Mouse (Mus musculus): ENCODE measurements around the gene Gm11168. TPM values are rescaled to one million over a fixed set of nuclear protein-coding genes. Genes with fewer than 3 reads are reported as not detected.
"Not testable (repeated sequence)": the region's sequence is repeated elsewhere in the genome, so short reads cannot be mapped to it uniquely, and the experiment has no call there.

Gm11168 gene
- not detected in 2 replicates for polyA plus RNA-seq (2015; fragmentation: Nextera tagmentation; extraction: Ambion mirVana)

GRCm38 (mm10) chr9:3002794-3003396 is at the start of gene Gm11168:
TSS of gene Gm11168 (plus strand) at chr9:3003346.
- H3K4me2 ChIP-seq (ENCODE audit: low read depth, low read length); H3K27ac ChIP-seq (ENCODE audit: low read length); H3K4me1 ChIP-seq (replicated peaks; ENCODE audit: control insufficient read depth, insufficient read depth, low read length); ATAC-seq (ENCODE audit: low read depth); H3K36me3 ChIP-seq (ENCODE audit: control insufficient read depth, insufficient read depth, low read length); H3K27me3 ChIP-seq (ENCODE audit: control insufficient read depth, insufficient read depth, low read depth, low read length); H3K9me3 ChIP-seq (ENCODE audit: control insufficient read depth, low read length); H3K4me3 ChIP-seq (ENCODE audit: low read length); H3K9ac ChIP-seq (ENCODE audit: low read length): not testable (repeated sequence)
- WGBS = 62% methylated on average over 6 of the region's 14 CpGs

- not testable (repeated sequence) for ATAC-seq (ENCODE audit: low read depth); H3K27me3 ChIP-seq (ENCODE audit: control insufficient read depth, insufficient read depth, low read depth, low read length); H3K9me3 ChIP-seq (ENCODE audit: control insufficient read depth, low read length); H3K4me2 ChIP-seq (ENCODE audit: low read depth, low read length); H3K27ac ChIP-seq (ENCODE audit: low read length); H3K4me3 ChIP-seq (ENCODE audit: low read length); H3K36me3 ChIP-seq (ENCODE audit: control insufficient read depth, insufficient read depth, low read length); H3K4me1 ChIP-seq (replicated peaks; ENCODE audit: control insufficient read depth, insufficient read depth, low read length); H3K9ac ChIP-seq (ENCODE audit: low read length)
- WGBS = 65% methylated on average over 12 of the region's 12 CpGs
Observed at GRCm38 (mm10) chr9:3000445-3000972, 2.6 kb upstream of the Gm11168 start, which contains the start of gene Gm10722. TSS of gene Gm10722 (plus strand) at chr9:3000922.

- WGBS = 66% methylated on average over 8 of the region's 8 CpGs
Observed at GRCm38 (mm10) chr9:3001006-3001405, 2.1 kb upstream of the Gm11168 start.

GRCm38 (mm10) chr9:3001948-3002659 is 1.0 kb upstream of the Gm11168 start:
- H3K4me2 ChIP-seq (ENCODE audit: low read depth, low read length); H3K36me3 ChIP-seq (ENCODE audit: control insufficient read depth, insufficient read depth, low read length); H3K27ac ChIP-seq (ENCODE audit: low read length); H3K4me1 ChIP-seq (replicated peaks; ENCODE audit: control insufficient read depth, insufficient read depth, low read length); H3K9me3 ChIP-seq (ENCODE audit: control insufficient read depth, low read length); H3K27me3 ChIP-seq (ENCODE audit: control insufficient read depth, insufficient read depth, low read depth, low read length); H3K9ac ChIP-seq (ENCODE audit: low read length); H3K4me3 ChIP-seq (ENCODE audit: low read length): not testable (repeated sequence)
- ATAC-seq (ENCODE audit: low read depth) = peak; percentile 84
- 53% methylated on average over 8 of the region's 11 CpGs for WGBS

More at GRCm38 (mm10) chr9:3001006-3001405, 2.1 kb upstream of the Gm11168 start:
- not testable (repeated sequence) for H3K27ac ChIP-seq (ENCODE audit: low read length); H3K4me1 ChIP-seq (replicated peaks; ENCODE audit: control insufficient read depth, insufficient read depth, low read length); H3K4me2 ChIP-seq (ENCODE audit: low read depth, low read length); H3K36me3 ChIP-seq (ENCODE audit: control insufficient read depth, insufficient read depth, low read length); H3K4me3 ChIP-seq (ENCODE audit: low read length); ATAC-seq (ENCODE audit: low read depth); H3K9ac ChIP-seq (ENCODE audit: low read length); H3K27me3 ChIP-seq (ENCODE audit: control insufficient read depth, insufficient read depth, low read depth, low read length); H3K9me3 ChIP-seq (ENCODE audit: control insufficient read depth, low read length)

GRCm38 (mm10) chr9:3006179-3006578 is 3.0 kb downstream of the Gm11168 start:
- H3K4me3 ChIP-seq (ENCODE audit: low read length); H3K4me2 ChIP-seq (ENCODE audit: low read depth, low read length); ATAC-seq (ENCODE audit: low read depth); H3K36me3 ChIP-seq (ENCODE audit: control insufficient read depth, insufficient read depth, low read length); H3K27ac ChIP-seq (ENCODE audit: low read length); H3K9me3 ChIP-seq (ENCODE audit: control insufficient read depth, low read length); H3K4me1 ChIP-seq (replicated peaks; ENCODE audit: control insufficient read depth, insufficient read depth, low read length); H3K9ac ChIP-seq (ENCODE audit: low read length); H3K27me3 ChIP-seq (ENCODE audit: control insufficient read depth, insufficient read depth, low read depth, low read length): not testable (repeated sequence)
- 79% methylated on average over 1 of the region's 5 CpGs for WGBS

GRCm38 (mm10) chr9:3006636-3007035 is 3.5 kb downstream of the Gm11168 start:
- H3K27me3 ChIP-seq (ENCODE audit: control insufficient read depth, insufficient read depth, low read depth, low read length); H3K27ac ChIP-seq (ENCODE audit: low read length); H3K9ac ChIP-seq (ENCODE audit: low read length); H3K4me3 ChIP-seq (ENCODE audit: low read length); H3K4me2 ChIP-seq (ENCODE audit: low read depth, low read length); H3K4me1 ChIP-seq (replicated peaks; ENCODE audit: control insufficient read depth, insufficient read depth, low read length); H3K9me3 ChIP-seq (ENCODE audit: control insufficient read depth, low read length); H3K36me3 ChIP-seq (ENCODE audit: control insufficient read depth, insufficient read depth, low read length): not testable (repeated sequence)
- peak; percentile 56 for ATAC-seq (ENCODE audit: low read depth)
- WGBS = 67% methylated on average over 7 of the region's 8 CpGs

GRCm38 (mm10) chr9:3007272-3007671 is 4.1 kb downstream of the Gm11168 start:
- H3K27me3 ChIP-seq (ENCODE audit: control insufficient read depth, insufficient read depth, low read depth, low read length); ATAC-seq (ENCODE audit: low read depth): not testable (repeated sequence)

GRCm38 (mm10) chr9:3009331-3009730 is 6.2 kb downstream of the Gm11168 start:
- peak; percentile 51 for ATAC-seq (ENCODE audit: low read depth)
- H3K4me2 ChIP-seq (ENCODE audit: low read depth, low read length); H3K4me1 ChIP-seq (replicated peaks; ENCODE audit: control insufficient read depth, insufficient read depth, low read length); H3K36me3 ChIP-seq (ENCODE audit: control insufficient read depth, insufficient read depth, low read length); H3K27me3 ChIP-seq (ENCODE audit: control insufficient read depth, insufficient read depth, low read depth, low read length); H3K27ac ChIP-seq (ENCODE audit: low read length); H3K4me3 ChIP-seq (ENCODE audit: low read length); H3K9ac ChIP-seq (ENCODE audit: low read length); H3K9me3 ChIP-seq (ENCODE audit: control insufficient read depth, low read length): not testable (repeated sequence)
- WGBS = no CpG with 5 or more reads among the region's 5 CpGs

More at GRCm38 (mm10) chr9:3007272-3007671, 4.1 kb downstream of the Gm11168 start:
- not testable (repeated sequence) for H3K36me3 ChIP-seq (ENCODE audit: control insufficient read depth, insufficient read depth, low read length); H3K27ac ChIP-seq (ENCODE audit: low read length); H3K4me1 ChIP-seq (replicated peaks; ENCODE audit: control insufficient read depth, insufficient read depth, low read length); H3K9ac ChIP-seq (ENCODE audit: low read length); H3K9me3 ChIP-seq (ENCODE audit: control insufficient read depth, low read length); H3K4me2 ChIP-seq (ENCODE audit: low read depth, low read length); H3K4me3 ChIP-seq (ENCODE audit: low read length)
- WGBS = 66% methylated on average over 6 of the region's 9 CpGs

GRCm38 (mm10) chr9:3012054-3012621 is 9.0 kb downstream of the Gm11168 start:
- H3K4me1 ChIP-seq (replicated peaks; ENCODE audit: control insufficient read depth, insufficient read depth, low read length); H3K27ac ChIP-seq (ENCODE audit: low read length); H3K9ac ChIP-seq (ENCODE audit: low read length); H3K4me3 ChIP-seq (ENCODE audit: low read length); H3K4me2 ChIP-seq (ENCODE audit: low read depth, low read length); H3K27me3 ChIP-seq (ENCODE audit: control insufficient read depth, insufficient read depth, low read depth, low read length); H3K36me3 ChIP-seq (ENCODE audit: control insufficient read depth, insufficient read depth, low read length); H3K9me3 ChIP-seq (ENCODE audit: control insufficient read depth, low read length): not testable (repeated sequence)
- 77% methylated on average over 2 of the region's 7 CpGs for WGBS
- ATAC-seq (ENCODE audit: low read depth) = 0 out of 2 replicates have a peak, but pooled peaks have one; percentile 21
